Mouse (Mus musculus): Measurements from ENCODE around the gene Npr3.
A peak's percentile ranks its signal among the peaks of the same experiment; 100 is the strongest.

Npr3 gene

DNA sequence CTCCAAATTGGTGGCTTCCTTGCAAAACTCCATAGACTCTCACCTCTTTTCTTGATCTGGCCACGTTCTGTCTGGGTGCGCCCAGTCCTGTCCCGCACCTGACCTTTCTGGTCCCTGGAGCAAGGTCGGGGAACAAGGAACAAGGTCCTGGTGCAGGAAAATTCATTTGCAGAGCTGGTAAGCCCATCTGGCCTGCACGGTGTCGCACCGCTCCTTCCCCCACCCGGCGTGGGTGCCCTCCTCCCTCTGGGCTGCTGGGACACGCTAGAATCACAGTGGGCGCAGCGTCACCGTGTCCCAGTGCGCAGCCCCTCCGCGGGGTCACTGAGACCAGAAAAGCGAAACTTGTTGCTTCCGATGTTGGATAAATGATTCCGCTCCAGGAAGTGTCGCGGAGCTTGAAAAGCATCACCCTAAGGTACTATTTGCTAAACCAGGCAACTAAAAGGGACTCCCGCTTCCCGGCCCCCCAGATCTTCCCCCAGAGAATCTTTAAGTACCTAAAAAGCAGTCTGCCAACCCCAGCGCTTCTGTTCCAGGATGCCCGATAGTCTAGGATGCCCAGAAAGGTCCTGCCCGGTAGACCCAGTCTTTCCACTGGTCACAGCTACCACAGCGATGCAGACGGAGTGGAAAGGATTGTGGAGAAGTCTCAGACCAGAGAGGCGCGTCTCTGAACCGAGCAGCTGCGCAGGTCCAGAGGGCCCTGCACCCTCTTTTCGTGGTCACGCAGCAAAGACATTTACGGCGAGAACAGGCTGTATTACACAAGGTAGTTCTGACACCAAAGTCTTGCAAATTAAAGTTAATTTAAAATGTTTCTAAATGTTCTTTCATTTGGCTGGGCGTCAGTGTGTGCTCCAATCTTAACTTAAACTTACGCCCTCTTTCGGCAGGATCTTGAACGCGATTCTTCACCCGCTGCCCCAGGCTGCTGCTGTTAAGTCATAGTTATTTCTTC lies at the start of gene Npr3:
TSS of gene Npr3 (minus strand) at position 717 of the 961 bp plus-strand sequence.
- DNase-seq (ENCODE audit: low spot score in 2 of 2) = peak in 1 of 2 experiments; percentile 53

GRCm38 (mm10) chr15:11956129-11956528 lies 49.0 kb upstream of the Npr3 start:
- no peak for DNase-seq (ENCODE audit: low spot score in 2 of 2)

DNA sequence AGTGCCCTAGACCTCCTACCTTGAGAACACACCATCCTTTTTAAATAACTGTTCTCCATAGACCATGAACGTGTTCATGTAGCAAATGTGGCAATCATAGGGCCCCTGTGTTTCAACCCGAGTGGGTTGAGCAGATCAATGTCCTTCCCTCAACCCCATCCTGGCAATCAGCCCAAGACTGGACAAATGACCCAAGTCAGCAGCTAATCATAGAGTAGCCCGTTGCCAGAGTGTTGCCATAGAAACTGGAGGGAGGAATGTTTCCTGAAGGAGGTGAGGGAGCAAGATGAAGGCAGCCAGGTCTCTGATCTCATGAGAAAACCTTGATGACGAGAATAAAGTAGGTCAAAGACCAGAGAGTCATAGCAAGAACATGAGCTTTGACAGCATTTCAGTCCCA lies 47.1 kb upstream of the Npr3 start:
- no peak for DNase-seq (ENCODE audit: low spot score in 2 of 2)

- DNase-seq (ENCODE audit: low spot score in 2 of 2) = no peak
Measured at GRCm38 (mm10) chr15:11952159-11952558, 45.1 kb upstream of the Npr3 start.

GRCm38 (mm10) chr15:11951181-11951580 lies 44.1 kb upstream of the Npr3 start:
- no peak for DNase-seq (ENCODE audit: low spot score in 2 of 2)

- no peak for DNase-seq (ENCODE audit: low spot score in 2 of 2)
Measured at GRCm38 (mm10) chr15:11950144-11950543, 43.1 kb upstream of the Npr3 start.

DNA sequence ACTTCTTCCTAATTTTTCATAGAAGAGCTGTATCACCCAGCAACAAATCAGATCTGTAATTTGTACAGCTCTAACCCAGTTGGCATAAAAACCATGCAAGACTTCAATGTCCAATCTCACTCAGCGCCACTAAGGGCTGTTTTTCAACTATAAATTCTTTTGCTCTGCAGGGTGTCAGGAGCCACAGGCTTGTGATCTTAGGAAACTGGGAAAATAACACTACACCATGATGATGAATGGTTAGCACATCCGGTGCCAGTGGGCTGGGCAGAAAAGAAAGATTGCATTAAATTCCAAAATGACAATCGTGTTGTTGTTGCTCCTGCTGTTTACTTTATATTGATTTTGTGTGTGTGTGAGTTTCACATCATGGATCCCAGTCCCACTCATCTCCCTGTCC lies 42.4 kb upstream of the Npr3 start:
- DNase-seq (ENCODE audit: low spot score in 2 of 2) = no peak

DNA sequence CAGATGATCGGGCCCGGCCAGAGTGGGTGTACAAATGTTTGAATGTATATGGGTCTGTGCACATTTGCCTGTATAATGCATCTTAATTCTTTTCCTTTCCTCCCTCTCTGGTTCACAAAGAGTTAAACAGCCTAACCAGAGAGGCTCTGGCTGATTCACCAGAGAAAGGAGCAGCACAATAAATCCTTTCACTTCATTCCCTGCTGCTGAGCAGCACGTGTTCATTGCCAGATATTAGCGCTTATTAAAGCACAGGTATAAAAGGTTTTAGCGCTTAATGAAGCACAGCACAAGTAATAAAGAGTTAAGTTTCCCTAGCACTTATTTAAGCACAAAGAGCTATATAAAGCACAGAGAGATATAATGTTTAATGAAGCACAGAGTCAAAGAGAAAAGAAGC lies 33.8 kb upstream of the Npr3 start:
- DNase-seq (ENCODE audit: low spot score in 2 of 2) = no peak

DNA sequence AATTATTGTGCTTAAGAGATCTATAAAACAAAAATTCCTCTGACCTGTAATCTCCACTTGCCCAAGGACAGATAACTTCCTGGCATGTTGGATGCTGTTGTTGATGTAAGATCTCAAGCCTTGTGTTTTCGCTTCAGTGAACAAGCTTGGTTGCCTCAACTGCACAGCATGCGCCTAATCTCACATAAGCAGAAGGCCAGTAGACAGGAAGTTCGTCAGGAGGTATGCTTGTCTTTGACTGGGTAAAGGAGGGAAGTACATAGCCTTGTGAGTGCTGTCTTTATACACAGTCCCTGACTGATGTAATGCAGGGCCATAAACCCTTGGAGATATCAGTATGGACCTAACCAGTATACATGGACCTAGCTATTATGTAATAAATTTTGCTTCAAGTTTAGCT lies 20.7 kb upstream of the Npr3 start:
- no peak for DNase-seq (ENCODE audit: low spot score in 2 of 2)

- DNase-seq (ENCODE audit: low spot score in 2 of 2) = no peak
Measured at GRCm38 (mm10) chr15:11914101-11914500, 7.0 kb upstream of the Npr3 start.

DNA sequence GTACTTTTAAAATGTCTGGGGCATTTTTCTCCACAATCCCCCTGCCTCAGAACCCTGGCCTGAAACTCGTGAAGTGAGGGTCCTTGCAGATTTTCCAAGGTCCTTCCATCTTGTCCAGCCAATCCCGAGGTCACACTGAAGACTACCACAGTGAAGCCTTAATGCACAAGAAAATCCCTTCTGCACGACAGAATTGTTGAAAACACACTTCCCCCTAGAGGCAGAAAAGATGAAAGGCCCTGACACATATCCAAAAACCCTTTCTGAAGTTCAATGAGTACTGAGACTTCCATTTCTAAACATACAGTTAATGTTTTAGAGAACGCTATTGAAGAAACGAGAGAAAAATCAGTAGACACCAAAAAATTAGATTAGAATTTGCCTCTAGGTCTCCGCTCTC lies 2.8 kb upstream of the Npr3 start:
- no peak for DNase-seq (ENCODE audit: low spot score in 2 of 2)

GRCm38 (mm10) chr15:11908166-11908565 lies 1.1 kb upstream of the Npr3 start:
- DNase-seq (ENCODE audit: low spot score in 2 of 2) = no peak

DNA sequence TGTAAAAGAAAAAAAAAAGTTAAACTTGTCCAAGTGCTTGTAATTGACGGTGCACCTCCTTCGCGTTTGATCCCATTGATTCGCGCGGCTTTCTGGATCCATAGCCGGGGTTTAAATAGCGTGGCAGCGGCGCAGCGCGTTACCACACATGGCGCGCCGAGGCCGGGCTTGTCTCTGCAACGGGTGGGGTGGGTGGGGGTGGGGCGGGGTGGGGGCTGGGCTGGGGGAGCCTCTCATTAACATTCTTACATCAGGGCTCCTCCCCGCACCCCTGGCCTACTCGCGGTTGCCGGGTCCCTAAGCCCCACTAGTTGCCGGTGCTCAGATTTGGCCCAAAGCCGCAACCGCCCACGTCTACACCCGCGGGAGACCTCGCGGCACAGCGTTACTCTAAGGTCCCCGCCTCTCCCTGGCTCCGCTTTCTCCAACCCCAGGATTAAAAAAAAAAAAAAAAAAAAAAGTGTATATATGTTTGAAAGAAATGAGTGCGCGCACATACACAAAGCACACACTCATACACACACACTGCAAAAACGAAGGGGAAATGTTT lies 991 bp downstream of the Npr3 start:
- peak in 1 of 2 experiments; percentile 16 for DNase-seq (ENCODE audit: low spot score in 2 of 2)

DNA sequence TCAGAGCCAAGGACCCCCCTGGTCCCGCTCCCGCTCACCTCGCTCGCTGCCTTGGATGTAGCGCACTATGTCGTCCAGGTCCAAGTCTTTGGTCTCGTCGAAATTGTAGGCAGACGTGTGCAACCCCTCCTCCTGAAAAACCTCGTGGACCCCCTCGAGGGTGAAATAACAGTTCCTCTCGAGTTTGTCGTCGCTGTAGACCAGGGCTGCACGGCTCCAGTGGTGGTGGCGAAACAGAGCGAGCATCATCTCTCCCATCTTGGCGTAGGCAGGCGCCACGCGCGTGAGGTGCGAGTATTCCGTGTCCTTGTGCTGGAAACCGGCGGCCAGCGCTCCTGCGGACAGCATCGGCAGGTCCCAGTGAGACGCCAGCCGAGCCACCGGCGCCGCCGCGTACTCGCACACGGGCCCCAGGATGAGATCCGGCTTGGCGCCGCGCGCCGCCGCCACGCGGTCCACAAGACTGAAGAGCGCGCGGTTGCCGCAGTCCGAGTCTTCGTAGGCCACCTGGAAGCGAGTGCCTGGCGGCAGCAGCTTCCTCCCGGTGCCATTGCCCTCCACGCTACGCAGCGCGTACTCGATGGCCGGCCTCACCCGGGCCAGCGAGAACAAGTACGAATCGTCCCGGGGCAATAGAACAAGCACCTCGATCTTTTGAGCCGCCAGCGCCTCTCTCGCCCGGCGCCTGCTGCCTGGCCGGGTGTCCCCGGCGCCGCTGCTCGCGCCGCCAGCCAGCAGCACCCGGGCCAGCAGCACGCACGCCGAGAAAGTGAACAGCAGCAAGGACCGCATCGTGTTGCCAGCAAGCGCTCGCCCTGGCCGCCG lies 2.0 kb downstream of the Npr3 start:
- peak in 1 of 2 experiments; percentile 16 for DNase-seq (ENCODE audit: low spot score in 2 of 2)

- DNase-seq (ENCODE audit: low spot score in 2 of 2) = peak in 1 of 2 experiments; percentile 17
Measured at GRCm38 (mm10) chr15:11904043-11904847, 2.8 kb downstream of the Npr3 start.

- no peak for DNase-seq (ENCODE audit: low spot score in 2 of 2)
Measured at GRCm38 (mm10) chr15:11903196-11904042, 3.7 kb downstream of the Npr3 start.

DNA sequence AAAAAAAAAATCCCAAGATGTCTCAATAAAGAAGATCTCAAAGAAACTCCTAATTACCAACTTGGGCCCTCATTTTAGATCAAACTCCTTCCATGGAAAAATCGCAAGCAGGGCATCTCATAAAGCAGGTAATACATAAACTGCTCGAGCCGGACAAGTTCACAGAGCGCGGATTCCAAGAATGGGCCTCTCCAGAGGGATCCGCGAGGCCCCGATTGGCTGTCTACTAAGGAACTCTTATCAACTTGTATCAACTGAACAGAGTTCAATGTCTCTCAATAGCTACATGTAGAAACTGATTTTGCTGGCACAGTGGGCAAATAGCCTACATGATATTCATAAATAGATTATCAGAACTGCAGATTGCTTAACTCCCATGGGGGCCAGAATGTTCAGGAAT lies 9.5 kb downstream of the Npr3 start:
- DNase-seq (ENCODE audit: low spot score in 2 of 2) = no peak

DNA sequence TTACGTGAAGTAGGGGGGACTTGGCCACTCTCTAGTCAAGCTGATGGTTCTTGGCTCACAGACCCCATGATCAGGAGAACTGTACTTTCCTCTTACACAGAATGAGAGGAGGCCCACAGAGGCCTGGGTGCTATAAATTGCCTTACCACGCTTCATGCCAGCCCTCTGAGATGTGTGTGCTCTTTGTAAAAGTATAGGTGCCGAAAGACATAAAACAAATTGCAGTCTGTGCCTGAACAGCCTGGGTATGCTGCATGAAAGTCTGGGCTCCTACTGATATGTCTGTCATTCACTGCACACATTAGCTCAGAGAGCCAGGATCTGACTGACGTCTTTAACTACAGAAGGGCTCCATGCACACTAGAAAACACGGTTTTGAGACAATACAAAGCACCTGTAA lies 9.9 kb downstream of the Npr3 start:
- DNase-seq (ENCODE audit: low spot score in 2 of 2) = no peak

DNA sequence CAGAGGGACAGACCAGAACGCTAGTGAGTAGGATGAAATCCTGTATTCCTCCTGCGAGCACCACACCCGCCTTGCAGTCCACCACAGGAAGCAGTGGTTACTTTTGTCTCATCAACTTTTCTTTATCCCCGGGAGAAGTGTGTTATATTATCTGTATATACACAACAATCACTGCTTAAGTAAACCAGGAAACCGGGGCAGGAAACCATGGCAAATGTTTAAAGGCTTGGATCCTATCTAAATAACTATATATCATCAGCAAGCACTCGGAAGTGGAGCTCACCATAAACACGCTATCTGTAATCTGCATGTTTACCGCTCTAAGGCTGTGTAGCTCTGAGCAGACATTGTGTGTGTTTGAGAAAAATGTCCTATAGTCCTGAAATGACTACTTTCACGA lies 13.1 kb downstream of the Npr3 start:
- no peak for DNase-seq (ENCODE audit: low spot score in 2 of 2)

GRCm38 (mm10) chr15:11891395-11891794 lies 15.7 kb downstream of the Npr3 start:
- DNase-seq (ENCODE audit: low spot score in 2 of 2) = no peak

Data from left cerebral cortex, adult 9 months (tissue).